Mouse (Mus musculus): ENCODE data around the gene Fam98c. TPM values are rescaled to one million over a fixed set of nuclear protein-coding genes. Genes with fewer than 3 reads are reported as not detected.

Fam98c gene
- total RNA-seq, 1 experiment from 2014 or later = 15.7 TPM

GRCm38 (mm10) chr7:29108992-29109955, 46.8 kb downstream of the Fam98c start:
- peak; percentile 67 for DNase-seq

Other genes with a start within 250 kb of the Fam98c start
- 204 and 206 TPM in 2 replicates for gene Actn4, start 193.9 kb downstream of the Fam98c start, total RNA-seq (2021)
- gene Eif3k, start 174.4 kb downstream of the Fam98c start, total RNA-seq (2021) = 222 and 254 TPM in 2 replicates
- 1.1 and 1.4 TPM in 2 replicates for gene Map4k1, start 174.2 kb downstream of the Fam98c start, total RNA-seq (2021)
- 0.14 and 0.18 TPM in 2 replicates for gene Ryr1, start 31.1 kb downstream of the Fam98c start, total RNA-seq (2021)
- gene Rasgrp4, start 21.4 kb downstream of the Fam98c start, total RNA-seq (2021) = 0.90 and 1.7 TPM in 2 replicates
- 1.3 and 1.4 TPM in 2 replicates for gene Ggn, start 14.0 kb upstream of the Fam98c start, total RNA-seq (2021)
- gene Spred3, start 14.2 kb upstream of the Fam98c start, total RNA-seq (2021) = 7.4 and 11.0 TPM in 2 replicates
- 176 and 192 TPM in 2 replicates for gene Psmd8, start 24.5 kb upstream of the Fam98c start, total RNA-seq (2021)
- gene Catsperg1, start 57.8 kb upstream of the Fam98c start, total RNA-seq (2021) = 0.67 and 2.8 TPM in 2 replicates
- 1.1 and 1.6 TPM in 2 replicates for gene Kcnk6, start 76.3 kb upstream of the Fam98c start, total RNA-seq (2021)
- 43.6 and 49.3 TPM in 2 replicates for gene Yif1b, start 82.1 kb upstream of the Fam98c start, total RNA-seq (2021)
- 0.86 and 2.0 TPM in 2 replicates for gene 2200002D01Rik, start 92.2 kb upstream of the Fam98c start, total RNA-seq (2021)
- gene Spint2, start 125.7 kb upstream of the Fam98c start, total RNA-seq (2021) = 23.0 and 36.9 TPM in 2 replicates
- gene Ppp1r14a, start 133.1 kb upstream of the Fam98c start, total RNA-seq (2021) = 5.5 and 6.7 TPM in 2 replicates
- gene Dpf1, start 147.7 kb upstream of the Fam98c start, total RNA-seq (2021) = 0.95 and 1.6 TPM in 2 replicates

Data from adrenal gland, postnatal 25 days (tissue).